Mouse (Mus musculus) Patski (cell line): ENCODE data around the gene Rnf26. TPM values are rescaled to one million over a fixed set of nuclear protein-coding genes. Genes with fewer than 3 reads are reported as not detected.

Source experiments
- ATAC-seq: fragments of 100-300 bp; one replicate; pipeline ENCODE4 v1.8.0; 2021
- CTCF ChIA-PET: fragments of 350-600 bp; sonication (Branson Sonifier 250); formaldehyde crosslinking; loops from one replicate; lab custom pipeline; 2022; ENCODE audit warnings: inconsistent platforms; lab: Charles Lee
- POLR2A ChIA-PET: fragments of 350-600 bp; sonication (Branson Sonifier 250); formaldehyde crosslinking; loops from one replicate; lab custom pipeline; 2022; ENCODE audit warnings: antibody characterized with exemption, inconsistent platforms; lab: Charles Lee
- DNase-seq: peaks from one replicate; pipeline ENCODE4 v3.0.0-alpha.2; 2011; ENCODE audit warnings: low read depth, low spot score
- H3K27me3 ChIP-seq: fragments of 371-371 bp; one replicate; pipeline ENCODE4 v1.5.1; 2021
- CTCF ChIP-seq: fragments of 100-300 bp; IDR thresholded peaks from one replicate; pipeline ENCODE4 v1.5.1; 2021
- in situ Hi-C: fragments of 300-500 bp; cut with MboI; formaldehyde crosslinking; loops from 3 replicates; pipeline ENCODE4 v1.11.1; 2018; ENCODE audit warnings: low pct_unique_long_range_greater_than_20kb, mixed read lengths
- polyA plus RNA-seq: library from polyadenylated mRNA; unstranded; gene quantifications from one replicate; pipeline ENCODE4 v1.2.3, GENCODE M21; 2021

The Rnf26 gene
- polyA plus RNA-seq, 1 experiment from 2014 or later: 38.4 TPM

DNA sequence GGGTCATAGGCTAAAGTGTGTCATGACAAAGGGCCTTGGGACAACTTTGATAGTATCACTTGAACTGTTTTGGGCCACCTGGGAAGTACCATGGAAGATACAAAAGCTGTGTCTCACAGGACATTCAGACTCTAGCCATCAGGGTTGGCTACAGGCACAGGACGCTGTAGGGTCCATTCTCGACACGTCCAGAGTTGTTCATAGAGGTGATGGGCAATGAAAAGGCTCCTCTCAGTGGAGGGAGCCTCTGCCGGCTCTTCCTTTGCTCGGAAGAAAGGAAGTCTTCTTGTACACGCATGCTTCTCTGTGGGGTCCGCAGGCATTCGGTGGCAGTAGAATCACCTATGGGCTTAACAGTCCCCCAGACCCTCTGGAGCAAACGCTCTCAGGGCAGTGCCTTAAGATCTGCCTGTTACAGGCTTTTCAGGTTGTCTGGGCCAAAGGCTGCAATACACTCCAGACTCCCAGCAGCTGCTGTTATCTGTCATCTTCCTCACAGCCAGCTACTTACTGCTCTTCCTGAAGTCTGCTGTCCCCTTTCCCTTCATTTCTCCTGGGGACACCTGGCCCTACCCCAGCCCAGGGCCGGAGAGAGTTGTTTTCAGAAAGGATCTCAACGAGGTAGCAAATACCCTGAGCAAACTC lies 35.9 kb downstream of the Rnf26 start:
- ATAC-seq (no peak), DNase-seq (no peak)
- no peak for TF ChIP-seq CTCF
- CTCF ChIA-PET: interaction anchor here (0.9 to 5.2 kb wide), 5 partner anchors 9 to 36 kb away, joined by 3 to 24 read pairs (median 6); partner anchors contain the start of genes Gm49380, Rnf26 and Usp2
- POLR2A ChIA-PET: interaction anchor here (1.0 kb wide), 1 partner anchor 11 kb away, joined by 3 read pairs; no protein-coding TSS in a partner anchor
- no peaks in the 10 kb centered on the region for H3K27me3 ChIP-seq
- in situ Hi-C loops: no loop called here

DNA sequence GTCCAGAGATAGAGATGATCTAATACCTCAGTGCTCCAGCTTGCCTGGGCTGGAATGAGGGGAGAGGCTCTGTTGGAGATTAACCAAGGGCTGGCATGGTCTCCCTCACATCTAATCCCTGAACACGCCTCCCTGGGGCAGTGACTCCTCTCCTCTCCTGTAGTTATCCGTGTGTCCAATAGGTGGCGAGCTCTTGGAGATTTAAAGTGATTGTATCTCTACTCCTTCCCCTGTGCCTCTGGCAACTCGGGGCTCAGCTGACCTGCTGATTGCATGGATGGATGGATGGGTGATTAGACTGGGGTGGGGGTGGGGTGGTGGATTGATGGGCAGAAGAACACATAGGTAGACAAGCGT lies 36.6 kb downstream of the Rnf26 start:
- no peaks in the 10 kb centered on the region for H3K27me3 ChIP-seq
- ChIA-PET CTCF (interaction anchor here (0.9 to 5.2 kb wide), 5 partner anchors 10 to 37 kb away, joined by 3 to 24 read pairs (median 6); partner anchors contain the start of genes Gm49380, Rnf26 and Usp2), POLR2A (interaction anchor here (0.6 to 1.0 kb wide), 2 partner anchors 11 to 230 kb away, joined by 3 read pairs; no protein-coding TSS in a partner anchor)
- ATAC-seq (peak; percentile 58), DNase-seq (peak; percentile 82)
- in situ Hi-C loops: no loop called here
- TF ChIP-seq CTCF: no peak

DNA sequence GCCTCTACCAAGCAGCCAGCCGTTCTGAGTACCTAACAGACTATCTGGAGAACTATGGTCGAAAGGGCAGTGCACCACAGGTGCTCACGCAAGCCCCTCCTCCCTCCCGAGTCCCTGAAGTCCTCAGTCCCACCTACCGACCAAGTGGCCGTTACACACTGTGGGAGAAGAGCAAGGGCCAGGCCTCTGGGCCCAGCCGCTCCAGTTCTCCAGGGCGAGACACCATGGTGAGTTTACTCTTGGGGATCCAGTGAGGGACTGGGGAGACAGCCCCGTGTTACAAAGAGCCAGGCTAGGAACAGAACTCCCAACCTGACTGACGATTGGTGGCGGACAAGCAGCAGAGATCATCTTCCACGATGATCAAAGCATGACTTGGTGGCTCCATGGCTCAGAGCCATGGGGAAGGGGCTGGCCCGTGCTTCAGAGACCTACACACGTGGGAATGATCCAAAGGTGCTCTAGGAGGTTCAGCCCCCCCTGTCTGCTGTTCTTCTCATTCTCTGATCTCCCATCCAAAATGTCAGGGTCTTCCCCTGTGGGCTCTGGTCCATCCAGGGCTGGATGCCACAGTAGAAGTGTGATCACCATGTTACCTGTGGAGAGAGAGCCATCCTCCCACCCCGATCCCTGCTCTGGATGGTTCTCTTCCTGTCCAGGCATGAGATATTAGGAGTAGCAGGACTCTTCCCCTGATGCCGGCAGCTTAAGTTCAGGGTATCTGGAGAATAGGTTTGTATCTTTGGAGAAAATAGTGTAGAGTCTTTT lies 37.1 kb downstream of the Rnf26 start:
- ATAC-seq: no peak
- TF ChIP-seq CTCF: no peak
- CTCF ChIA-PET: interaction anchor here (2.1 to 5.2 kb wide), 2 partner anchors 9 to 19 kb away, joined by 9 to 24 read pairs; partner anchors contain the start of gene Usp2
- H3K27me3 ChIP-seq: no peaks in the 10 kb centered on the region
- in situ Hi-C loops: no loop called here
- no peak for DNase-seq
- POLR2A ChIA-PET: interaction anchor here (0.6 kb wide), 1 partner anchor 231 kb away, joined by 3 read pairs; no protein-coding TSS in a partner anchor

DNA sequence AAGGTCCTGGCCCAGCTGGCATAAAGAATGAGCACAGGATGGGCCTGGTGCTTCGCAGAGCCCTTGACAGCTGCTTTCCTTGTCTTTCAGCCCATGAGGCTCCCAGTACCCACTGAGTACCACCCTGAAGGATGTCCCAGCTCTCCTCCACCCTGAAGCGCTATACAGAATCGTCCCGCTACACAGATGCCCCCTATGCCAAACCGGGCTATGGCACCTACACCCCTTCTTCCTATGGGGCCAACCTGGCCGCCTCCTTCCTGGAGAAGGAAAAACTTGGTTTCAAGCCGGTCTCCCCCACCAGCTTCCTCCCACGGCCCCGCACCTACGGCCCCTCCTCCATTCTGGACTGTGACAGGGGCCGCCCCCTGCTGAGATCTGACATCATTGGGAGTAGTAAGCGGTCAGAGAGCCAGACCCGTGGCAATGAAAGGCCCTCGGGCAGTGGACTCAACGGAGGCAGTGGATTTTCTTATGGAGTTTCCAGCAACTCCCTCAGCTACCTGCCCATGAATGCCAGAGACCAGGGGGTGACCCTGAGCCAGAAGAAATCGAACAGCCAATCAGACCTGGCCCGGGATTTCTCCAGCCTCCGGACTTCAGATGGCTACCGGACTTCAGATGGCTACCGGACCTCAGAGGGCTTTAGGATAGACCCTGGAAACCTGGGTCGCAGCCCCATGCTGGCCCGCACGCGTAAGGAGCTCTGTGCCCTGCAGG lies 37.9 kb downstream of the Rnf26 start:
- no peak for TF ChIP-seq CTCF
- ATAC-seq (no peak), DNase-seq (no peak)
- POLR2A ChIA-PET: no interaction called here
- in situ Hi-C loops: no loop called here
- CTCF ChIA-PET: interaction anchor here (1.1 to 5.2 kb wide), 4 partner anchors 8 to 195 kb away, joined by 3 to 24 read pairs (median 7); partner anchors contain the start of gene Usp2
- H3K27me3 ChIP-seq: no peaks in the 10 kb centered on the region

DNA sequence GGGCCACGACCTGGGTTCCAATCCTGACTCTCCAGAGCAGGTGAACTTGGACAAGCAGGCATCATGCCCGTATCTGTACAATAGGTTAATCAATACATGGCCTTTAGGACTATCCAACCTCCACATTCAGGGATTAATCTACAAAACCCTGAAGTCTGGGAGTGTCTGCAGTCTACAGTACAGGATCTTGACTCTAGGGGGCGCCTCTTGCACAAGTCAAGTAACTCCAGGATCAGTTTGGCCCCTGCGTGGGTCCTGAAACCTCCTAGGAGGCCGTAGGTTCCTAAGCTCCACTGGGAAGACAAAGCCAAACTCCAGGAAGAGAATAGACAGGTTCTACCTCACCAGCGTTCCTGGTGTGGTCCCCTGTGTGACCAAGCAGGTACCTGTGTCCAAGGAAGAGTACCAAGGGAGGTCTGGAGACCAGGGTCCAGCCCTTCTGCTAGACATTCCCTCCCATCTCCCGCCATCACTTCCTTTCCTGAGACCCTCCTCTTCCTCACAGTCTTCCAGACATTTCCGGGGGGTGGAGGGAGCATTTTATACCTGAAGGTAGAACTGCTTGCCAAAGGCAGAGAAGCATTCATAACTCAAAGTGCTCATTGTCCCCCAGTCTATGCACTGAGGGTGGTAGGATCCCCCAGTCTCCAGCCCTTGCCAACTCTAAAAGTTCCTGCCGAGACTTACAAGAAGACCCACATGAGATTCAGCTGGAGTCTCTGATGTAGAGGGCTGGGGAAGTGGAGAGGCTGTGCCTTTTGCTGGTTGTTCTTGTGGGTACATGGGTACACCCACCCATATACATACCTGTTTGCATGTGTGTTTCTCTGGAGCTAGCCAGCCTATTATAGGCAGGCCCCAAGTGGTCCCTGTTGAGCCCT lies 38.7 kb downstream of the Rnf26 start:
- H3K27me3 ChIP-seq: no peaks in the 10 kb centered on the region
- ATAC-seq (no peak), DNase-seq (no peak)
- in situ Hi-C loops: no loop called here
- CTCF ChIA-PET: interaction anchor here (1.1 to 5.2 kb wide), 3 partner anchors 20 to 196 kb away, joined by 3 to 24 read pairs (median 5); no protein-coding TSS in a partner anchor
- POLR2A ChIA-PET: no interaction called here
- TF ChIP-seq CTCF: no peak

DNA sequence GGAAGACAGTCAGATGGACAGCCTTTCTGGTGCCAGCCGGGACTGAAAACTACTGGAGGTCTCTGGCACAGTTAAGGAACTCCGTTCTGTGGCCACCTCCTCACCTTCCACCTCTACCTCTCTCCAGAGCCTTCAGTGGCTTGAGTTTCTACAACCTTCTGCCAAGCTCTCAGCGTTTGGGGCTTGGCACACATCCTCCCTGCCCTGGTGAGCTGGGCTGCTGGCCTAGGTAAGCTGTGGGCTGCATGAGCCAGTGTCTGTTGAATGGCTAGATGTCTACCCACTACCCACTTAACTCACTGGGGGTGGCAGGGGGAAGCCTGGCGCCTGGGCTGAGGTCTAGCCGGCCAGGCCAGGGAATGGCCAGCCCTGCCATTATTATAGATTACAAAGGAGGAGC lies 40.2 kb downstream of the Rnf26 start:
- H3K27me3 ChIP-seq: no peaks in the 10 kb centered on the region
- no peak for TF ChIP-seq CTCF
- ATAC-seq: no peak
- DNase-seq: no peak
- POLR2A ChIA-PET: no interaction called here
- CTCF ChIA-PET: no interaction called here
- in situ Hi-C loops: no loop called here

DNA sequence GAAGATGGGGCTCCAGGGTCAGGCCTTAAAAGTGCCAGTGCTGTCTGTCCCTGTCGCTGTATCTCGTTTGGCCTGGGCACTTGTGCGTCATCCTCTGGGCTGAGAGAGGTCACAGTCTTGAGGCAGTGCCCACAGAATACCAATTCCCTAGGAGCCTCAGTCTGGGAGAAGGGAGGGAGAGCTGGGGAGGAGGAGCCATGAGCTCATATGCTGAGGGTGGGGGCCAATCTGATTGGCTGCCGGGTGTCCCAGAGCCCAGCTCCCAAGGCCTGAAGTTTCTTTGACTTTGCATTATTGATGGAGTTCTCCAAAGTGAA lies 40.8 kb downstream of the Rnf26 start:
- ATAC-seq (no peak), DNase-seq (no peak)
- CTCF ChIA-PET: no interaction called here
- TF ChIP-seq CTCF: no peak
- in situ Hi-C loops: no loop called here
- no peaks in the 10 kb centered on the region for H3K27me3 ChIP-seq
- POLR2A ChIA-PET: no interaction called here

DNA sequence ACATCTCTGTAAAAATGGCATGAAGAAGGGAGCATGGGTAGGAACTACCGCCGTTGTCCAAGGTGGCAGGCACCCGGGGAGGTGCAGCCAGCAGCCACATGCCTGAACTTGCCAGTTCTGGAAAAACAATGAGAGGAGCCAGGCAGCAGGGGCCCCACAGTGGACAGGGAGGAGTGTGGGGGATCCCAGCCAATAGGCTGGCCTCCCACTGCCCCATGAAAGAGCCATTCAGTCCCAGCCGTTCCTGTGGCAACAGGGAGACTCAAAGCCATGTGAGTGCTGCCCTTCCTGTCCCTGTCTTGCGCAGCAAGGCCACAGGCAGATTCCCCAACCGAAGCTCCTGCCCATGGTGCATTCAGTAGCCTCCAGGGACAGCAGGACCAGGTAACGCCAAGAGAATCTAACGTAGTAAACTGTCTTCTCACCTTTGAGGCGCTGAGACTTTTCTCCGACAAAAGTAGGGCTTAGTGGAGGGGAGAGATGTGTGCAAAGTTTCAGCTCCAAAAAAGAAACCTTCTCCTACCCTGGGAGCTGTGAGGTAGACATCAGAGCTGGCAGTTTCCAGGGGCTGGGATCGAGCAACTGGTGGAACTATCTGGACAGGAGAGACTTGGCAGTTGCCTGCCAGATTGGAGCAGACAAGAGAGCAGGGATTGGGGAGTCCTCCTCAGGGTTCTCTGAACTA lies 41.3 kb downstream of the Rnf26 start:
- H3K27me3 ChIP-seq: no peaks in the 10 kb centered on the region
- DNase-seq: no peak
- in situ Hi-C loops: no loop called here
- POLR2A ChIA-PET: interaction anchor here (0.7 kb wide), 1 partner anchor 34 kb away, joined by 3 read pairs; no protein-coding TSS in a partner anchor
- CTCF ChIA-PET: no interaction called here
- ATAC-seq: no peak
- TF ChIP-seq CTCF: no peak

DNA sequence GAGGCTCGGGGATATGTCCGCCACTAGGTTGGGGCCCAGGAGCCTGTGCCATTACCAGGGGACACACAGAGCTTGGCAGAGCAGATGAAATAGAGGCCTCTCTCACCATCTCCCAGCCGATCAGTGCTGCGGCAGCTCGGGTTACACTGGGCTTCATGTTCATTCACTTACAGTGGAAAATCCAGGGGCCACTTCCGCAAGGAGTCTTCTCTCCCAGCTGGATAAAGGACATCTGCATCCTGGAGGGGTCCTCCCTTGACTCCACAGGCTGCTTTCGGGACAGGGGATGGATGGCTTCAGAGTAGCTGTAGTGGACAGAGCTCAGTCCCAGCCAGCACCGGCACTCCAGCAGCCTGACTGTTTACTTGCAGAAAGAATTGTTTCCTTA lies 42.5 kb downstream of the Rnf26 start:
- DNase-seq: no peak
- ChIA-PET POLR2A (interaction anchor here (1.5 kb wide), 1 partner anchor 17 kb away, joined by 5 read pairs; no protein-coding TSS in a partner anchor), CTCF (interaction anchor here (0.8 to 0.9 kb wide), 2 partner anchors 23 to 29 kb away, joined by 3 to 4 read pairs; no protein-coding TSS in a partner anchor)
- H3K27me3 ChIP-seq: no peaks in the 10 kb centered on the region
- ATAC-seq: no peak
- in situ Hi-C loops: no loop called here
- TF ChIP-seq CTCF: no peak
